Mouse (Mus musculus): Measurements from ENCODE around the gene Tcf7.
A peak's percentile ranks its signal among the peaks of the same experiment; 100 is the strongest.

Gene Tcf7

GRCm38 (mm10) chr11:52283596-52284571 is 1.1 kb upstream of the Tcf7 start:
- DNase-seq (ENCODE audit: low spot score): peak; percentile 42

GRCm38 (mm10) chr11:52282420-52282773 is 417 bp downstream of the Tcf7 start:
- no peak for DNase-seq (ENCODE audit: low spot score)

- DNase-seq (ENCODE audit: low spot score): no peak
These were observed 1.1 kb downstream of the Tcf7 start for GRCm38 (mm10) chr11:52281568-52282328.

- DNase-seq (ENCODE audit: low spot score): no peak
These were observed 2.0 kb downstream of the Tcf7 start for GRCm38 (mm10) chr11:52280566-52281455.

GRCm38 (mm10) chr11:52279611-52280145 is 3.1 kb downstream of the Tcf7 start:
- no peak for DNase-seq (ENCODE audit: low spot score)

- no peak for DNase-seq (ENCODE audit: low spot score)
These were observed 3.8 kb downstream of the Tcf7 start for GRCm38 (mm10) chr11:52278991-52279390.

GRCm38 (mm10) chr11:52278164-52278563 is 4.7 kb downstream of the Tcf7 start:
- no peak for DNase-seq (ENCODE audit: low spot score)

- DNase-seq (ENCODE audit: low spot score): no peak
These were observed 5.2 kb downstream of the Tcf7 start for GRCm38 (mm10) chr11:52277433-52278150.

- DNase-seq (ENCODE audit: low spot score): no peak
These were observed 5.8 kb downstream of the Tcf7 start for GRCm38 (mm10) chr11:52276961-52277391.

- no peak for DNase-seq (ENCODE audit: low spot score)
These were observed 6.8 kb downstream of the Tcf7 start for GRCm38 (mm10) chr11:52275774-52276555.

- DNase-seq (ENCODE audit: low spot score): no peak
These were observed 7.4 kb downstream of the Tcf7 start for GRCm38 (mm10) chr11:52275366-52275765.

- no peak for DNase-seq (ENCODE audit: low spot score)
These were observed 8.2 kb downstream of the Tcf7 start for GRCm38 (mm10) chr11:52274456-52275112.

- no peak for DNase-seq (ENCODE audit: low spot score)
These were observed 8.9 kb downstream of the Tcf7 start for GRCm38 (mm10) chr11:52273942-52274330.

GRCm38 (mm10) chr11:52273183-52273941 is 9.5 kb downstream of the Tcf7 start:
- DNase-seq (ENCODE audit: low spot score): no peak

GRCm38 (mm10) chr11:52272619-52273018 is 10.2 kb downstream of the Tcf7 start:
- no peak for DNase-seq (ENCODE audit: low spot score)

GRCm38 (mm10) chr11:52271765-52272495 is 10.9 kb downstream of the Tcf7 start:
- no peak for DNase-seq (ENCODE audit: low spot score)

GRCm38 (mm10) chr11:52269841-52270240 is 13.0 kb downstream of the Tcf7 start:
- no peak for DNase-seq (ENCODE audit: low spot score)

Data from urinary bladder, postnatal 25 days (tissue).